Mouse (Mus musculus): ENCODE results near the gene Il25. TPM values are rescaled to one million over a fixed set of nuclear protein-coding genes. Genes with fewer than 3 reads are reported as not detected.
"Not testable (repeated sequence)": the region's sequence is repeated elsewhere in the genome, so short reads cannot be mapped to it uniquely, and the experiment has no call there.

Il25 gene
- polyA plus RNA-seq, 1 experiment from 2014 or later: 0.63 TPM

- no peak overlapping the region for H3K4me2 ChIP-seq
- H3K4me1 ChIP-seq: no peaks in the 10 kb centered on the region
- no peaks in the 10 kb centered on the region for H3K9me3 ChIP-seq (replicated peaks)
- no peak overlapping the region for H3K27ac ChIP-seq (replicated peaks)
- no peaks in the 10 kb centered on the region for H3K36me3 ChIP-seq
- H3K4me3 ChIP-seq (replicated peaks): no peak overlapping the region
- no peaks in the 10 kb centered on the region for H3K27me3 ChIP-seq (replicated peaks)
- 80% methylated on average over 2 of the region's 2 CpGs for WGBS
- no peak for ATAC-seq (ENCODE audit: low FRiP score)
- H3K9ac ChIP-seq (replicated peaks): no peak overlapping the region
Observed at GRCm38 (mm10) chr14:54944939-54945338, 12.4 kb downstream of the Il25 start.

GRCm38 (mm10) chr14:54945975-54946704, 13.6 kb downstream of the Il25 start:
- no peak for ATAC-seq (ENCODE audit: low FRiP score)
- Histone ChIP-seq H3K27ac (replicated peaks) (no peak overlapping the region), H3K4me3 (replicated peaks) (no peak overlapping the region), H3K9me3 (replicated peaks) (no peaks in the 10 kb centered on the region), H3K27me3 (replicated peaks) (no peaks in the 10 kb centered on the region), H3K9ac (replicated peaks) (no peak overlapping the region), H3K36me3 (no peaks in the 10 kb centered on the region), H3K4me1 (no peaks in the 10 kb centered on the region), H3K4me2 (no peak overlapping the region)
- 83% methylated on average over 19 of the region's 19 CpGs for WGBS

DNA sequence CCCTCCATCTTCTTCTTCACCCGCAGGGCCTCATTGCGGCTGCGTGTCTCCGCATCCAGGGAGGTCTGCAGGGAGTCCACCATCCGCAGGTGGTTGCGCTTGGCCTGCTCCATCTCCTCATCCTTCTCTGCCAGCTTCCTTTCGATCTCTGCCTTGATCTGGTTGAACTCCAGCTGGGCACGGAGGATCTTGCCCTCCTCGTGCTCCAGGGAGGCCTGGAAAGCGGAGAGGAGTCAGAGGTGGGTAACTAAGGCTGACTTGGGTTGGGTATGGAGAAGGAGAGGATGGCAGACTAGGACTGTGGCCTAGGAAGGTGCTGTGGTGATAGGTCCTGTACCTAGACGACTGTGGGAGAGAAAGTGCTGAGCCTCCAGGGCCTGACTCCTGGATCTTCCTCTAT, 14.5 kb downstream of the Il25 start:
- not testable (repeated sequence) for H3K4me3 ChIP-seq (replicated peaks); H3K9me3 ChIP-seq (replicated peaks); ATAC-seq (ENCODE audit: low FRiP score); H3K4me2 ChIP-seq; H3K9ac ChIP-seq (replicated peaks); H3K27me3 ChIP-seq (replicated peaks); H3K4me1 ChIP-seq; H3K27ac ChIP-seq (replicated peaks); H3K36me3 ChIP-seq
- 91% methylated on average over 11 of the region's 11 CpGs for WGBS

- no peaks in the 10 kb centered on the region for H3K9me3 ChIP-seq (replicated peaks)
- 91% methylated on average over 9 of the region's 9 CpGs for WGBS
- no peak overlapping the region for H3K4me2 ChIP-seq
- no peak overlapping the region for H3K9ac ChIP-seq (replicated peaks)
- no peak for ATAC-seq (ENCODE audit: low FRiP score)
- H3K27ac ChIP-seq (replicated peaks): no peak overlapping the region
- no peak overlapping the region for H3K4me3 ChIP-seq (replicated peaks)
- H3K36me3 ChIP-seq: no peaks in the 10 kb centered on the region
- no peaks in the 10 kb centered on the region for H3K27me3 ChIP-seq (replicated peaks)
- no peaks in the 10 kb centered on the region for H3K4me1 ChIP-seq
Observed at GRCm38 (mm10) chr14:54948781-54949180, 16.3 kb downstream of the Il25 start.

- no peaks in the 10 kb centered on the region for H3K27me3 ChIP-seq (replicated peaks)
- no peak overlapping the region for H3K4me3 ChIP-seq (replicated peaks)
- H3K9ac ChIP-seq (replicated peaks): no peak overlapping the region
- no peak for ATAC-seq (ENCODE audit: low FRiP score)
- no peaks in the 10 kb centered on the region for H3K4me1 ChIP-seq
- no peaks in the 10 kb centered on the region for H3K36me3 ChIP-seq
- H3K9me3 ChIP-seq (replicated peaks): no peaks in the 10 kb centered on the region
- no peak overlapping the region for H3K4me2 ChIP-seq
- WGBS: 64% methylated on average over 12 of the region's 12 CpGs
- H3K27ac ChIP-seq (replicated peaks): no peak overlapping the region
Observed at GRCm38 (mm10) chr14:54950493-54950892, 18.0 kb downstream of the Il25 start.

GRCm38 (mm10) chr14:54951587-54951986, 19.1 kb downstream of the Il25 start:
- Histone ChIP-seq H3K4me3 (replicated peaks) (no peak overlapping the region), H3K36me3 (no peaks in the 10 kb centered on the region), H3K4me2 (no peak overlapping the region), H3K9me3 (replicated peaks) (no peaks in the 10 kb centered on the region), H3K9ac (replicated peaks) (no peak overlapping the region), H3K27me3 (replicated peaks) (no peaks in the 10 kb centered on the region), H3K4me1 (no peaks in the 10 kb centered on the region), H3K27ac (replicated peaks) (no peak overlapping the region)
- no peak for ATAC-seq (ENCODE audit: low FRiP score)
- WGBS: 94% methylated on average over 6 of the region's 6 CpGs

GRCm38 (mm10) chr14:54953664-54954206, 21.2 kb downstream of the Il25 start:
- WGBS: 88% methylated on average over 8 of the region's 8 CpGs
- H3K27ac ChIP-seq (replicated peaks): no peak overlapping the region
- H3K4me3 ChIP-seq (replicated peaks): no peak overlapping the region
- no peak overlapping the region for H3K4me2 ChIP-seq
- H3K36me3 ChIP-seq: no peaks in the 10 kb centered on the region
- no peaks in the 10 kb centered on the region for H3K27me3 ChIP-seq (replicated peaks)
- H3K9me3 ChIP-seq (replicated peaks): no peaks in the 10 kb centered on the region
- no peak overlapping the region for H3K9ac ChIP-seq (replicated peaks)
- H3K4me1 ChIP-seq: no peaks in the 10 kb centered on the region
- ATAC-seq (ENCODE audit: low FRiP score): no peak

- no peaks in the 10 kb centered on the region for H3K36me3 ChIP-seq
- 83% methylated on average over 3 of the region's 3 CpGs for WGBS
- no peak overlapping the region for H3K9ac ChIP-seq (replicated peaks)
- no peak for ATAC-seq (ENCODE audit: low FRiP score)
- no peaks in the 10 kb centered on the region for H3K4me1 ChIP-seq
- H3K4me2 ChIP-seq: no peak overlapping the region
- H3K27ac ChIP-seq (replicated peaks): no peak overlapping the region
- no peak overlapping the region for H3K4me3 ChIP-seq (replicated peaks)
- H3K9me3 ChIP-seq (replicated peaks): no peaks in the 10 kb centered on the region
- H3K27me3 ChIP-seq (replicated peaks): no peaks in the 10 kb centered on the region
Observed at GRCm38 (mm10) chr14:54954474-54954873, 22.0 kb downstream of the Il25 start.

DNA sequence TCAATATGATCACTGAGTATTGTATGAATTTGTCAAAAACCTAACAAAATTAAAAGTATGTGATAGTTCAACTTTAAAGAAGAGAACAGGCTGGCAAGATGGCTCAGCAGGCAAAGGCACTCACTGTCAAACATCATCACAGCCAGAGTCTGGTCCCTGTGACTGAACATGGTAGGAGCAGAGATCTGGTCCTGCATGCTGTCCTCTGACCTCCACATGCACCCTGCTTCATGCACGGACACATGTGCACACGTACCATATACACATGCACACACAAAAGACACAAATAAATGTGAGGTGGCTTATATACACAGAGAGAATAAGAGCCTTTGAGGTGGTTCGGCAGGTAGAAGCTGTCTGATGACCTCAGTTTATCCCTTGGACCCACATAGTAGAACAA, 23.0 kb downstream of the Il25 start:
- no peak for ATAC-seq (ENCODE audit: low FRiP score)
- Histone ChIP-seq H3K27ac (replicated peaks) (no peak overlapping the region), H3K27me3 (replicated peaks) (no peaks in the 10 kb centered on the region), H3K36me3 (no peaks in the 10 kb centered on the region), H3K4me3 (replicated peaks) (no peak overlapping the region), H3K9ac (replicated peaks) (no peak overlapping the region), H3K4me1 (no peaks in the 10 kb centered on the region), H3K9me3 (replicated peaks) (no peaks in the 10 kb centered on the region), H3K4me2 (no peak overlapping the region)
- 96% methylated on average over 3 of the region's 3 CpGs for WGBS

DNA sequence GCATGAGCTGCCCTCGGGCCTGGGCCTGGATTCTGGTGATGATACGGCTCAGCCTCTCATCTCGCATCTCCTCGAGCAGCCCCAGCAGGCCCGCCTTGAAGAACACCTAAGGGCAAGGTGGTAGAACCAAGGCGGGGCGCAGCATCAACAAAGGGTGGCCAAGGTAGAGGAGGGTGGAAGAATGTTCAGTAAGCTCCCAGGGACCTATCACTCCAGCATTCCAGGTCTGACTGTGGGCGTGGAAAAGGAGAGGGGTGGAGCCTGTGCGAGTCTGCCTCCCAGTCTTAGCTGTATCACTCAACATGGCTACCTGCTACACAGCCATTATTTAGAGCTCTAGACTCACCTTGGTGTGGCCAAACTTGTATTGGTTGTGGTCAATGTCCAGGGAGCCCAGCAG, 24.0 kb downstream of the Il25 start:
- WGBS: 90% methylated on average over 9 of the region's 9 CpGs
- H3K4me3 ChIP-seq (replicated peaks): no peak overlapping the region
- H3K9me3 ChIP-seq (replicated peaks): no peaks in the 10 kb centered on the region
- no peaks in the 10 kb centered on the region for H3K4me1 ChIP-seq
- ATAC-seq (ENCODE audit: low FRiP score): no peak
- no peak overlapping the region for H3K4me2 ChIP-seq
- H3K27me3 ChIP-seq (replicated peaks): no peaks in the 10 kb centered on the region
- no peak overlapping the region for H3K27ac ChIP-seq (replicated peaks)
- H3K36me3 ChIP-seq: no peaks in the 10 kb centered on the region
- H3K9ac ChIP-seq (replicated peaks): no peak overlapping the region

DNA sequence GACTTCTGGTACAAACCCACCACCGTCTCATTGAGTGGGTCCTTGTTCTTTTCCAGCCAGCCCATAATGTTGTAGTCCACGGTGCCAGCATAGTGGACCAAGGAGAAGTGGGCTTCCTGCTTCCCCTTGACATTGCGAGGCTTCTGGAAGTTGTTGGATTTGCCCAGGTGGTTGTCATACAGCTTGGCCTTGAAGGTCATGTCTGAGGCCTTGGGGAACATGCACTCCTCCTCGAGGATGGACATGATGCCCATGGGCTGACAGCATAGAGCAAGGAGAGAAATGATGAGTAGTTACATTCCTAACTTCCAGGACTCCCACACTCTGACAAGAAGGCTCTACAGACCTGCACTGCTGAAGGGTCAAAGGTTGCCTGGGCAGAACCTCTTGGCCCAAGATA, 26.0 kb downstream of the Il25 start:
- H3K4me2 ChIP-seq: no peak overlapping the region
- no peak for ATAC-seq (ENCODE audit: low FRiP score)
- no peaks in the 10 kb centered on the region for H3K9me3 ChIP-seq (replicated peaks)
- H3K9ac ChIP-seq (replicated peaks): no peak overlapping the region
- WGBS: 82% methylated on average over 4 of the region's 4 CpGs
- no peak overlapping the region for H3K27ac ChIP-seq (replicated peaks)
- H3K4me1 ChIP-seq: no peaks in the 10 kb centered on the region
- no peak overlapping the region for H3K4me3 ChIP-seq (replicated peaks)
- no peaks in the 10 kb centered on the region for H3K36me3 ChIP-seq
- no peaks in the 10 kb centered on the region for H3K27me3 ChIP-seq (replicated peaks)

- WGBS: 96% methylated on average over 3 of the region's 3 CpGs
Observed at GRCm38 (mm10) chr14:54959197-54959596, 26.7 kb downstream of the Il25 start.

More at GRCm38 (mm10) chr14:54959197-54959596, 26.7 kb downstream of the Il25 start:
- Histone ChIP-seq H3K4me3 (replicated peaks) (no peak overlapping the region), H3K4me2 (no peak overlapping the region), H3K9me3 (replicated peaks) (no peaks in the 10 kb centered on the region), H3K36me3 (no peaks in the 10 kb centered on the region), H3K27ac (replicated peaks) (no peak overlapping the region), H3K27me3 (replicated peaks) (no peaks in the 10 kb centered on the region), H3K9ac (replicated peaks) (no peak overlapping the region), H3K4me1 (no peaks in the 10 kb centered on the region)
- ATAC-seq (ENCODE audit: low FRiP score): no peak

Measured in neural tube, embryonic 15.5 days (tissue).